Mouse (Mus musculus): Measurements from ENCODE around the gene D6Ertd527e.

- TF ChIP-seq CTCF (IDR thresholded peaks at IDR 0.05) (no peak), POLR2A (IDR thresholded peaks at IDR 0.05; ENCODE audit: insufficient read depth, low read depth, low read length) (no peak)
Observed at GRCm38 (mm10) chr6:87138479-87138878, 33.9 kb downstream of the D6Ertd527e start.

Data from heart, adult 2 months (tissue).